Mouse (Mus musculus) G1E (cell line): ENCODE data around the gene Prpf18.

Experiments used
- CTCF ChIP-seq: IDR thresholded peaks from 2 replicates; pipeline ENCODE4 v1.5.1; 2012; ENCODE audit warnings: low read depth, low read length, inconsistent platforms, mixed read lengths
- GATA1 ChIP-seq: IDR thresholded peaks from 2 replicates; pipeline ENCODE4 v1.6.1; 2012; ENCODE audit warnings: borderline replicate concordance, low read length, inconsistent platforms, mixed read lengths
- POLR2AphosphoS5 ChIP-seq: IDR thresholded peaks from 2 replicates; pipeline ENCODE4 v1.6.1; 2012; ENCODE audit warnings: low read depth, low read length, inconsistent platforms; ENCODE audit not compliant: insufficient replicate concordance
- TAL1 ChIP-seq: conservative IDR thresholded peaks from 2 replicates; pipeline ENCODE4 v1.6.1; 2012; ENCODE audit warnings: low read depth, low read length, inconsistent platforms, mixed read lengths

GRCm38 (mm10) chr2:4649646-4650045 lies 2.3 kb downstream of the Prpf18 start:
- TF ChIP-seq CTCF, result no peak
- TF ChIP-seq TAL1, result no peak
- TF ChIP-seq GATA1, result no peak
- no peak for TF ChIP-seq POLR2AphosphoS5
